Mouse (Mus musculus): ENCODE data around the gene Jpt1. TPM values are rescaled to one million over a fixed set of nuclear protein-coding genes. Genes with fewer than 3 reads are reported as not detected.
"Not testable (repeated sequence)": the region's sequence is repeated elsewhere in the genome, so short reads cannot be mapped to it uniquely, and the experiment has no call there.

Gene Jpt1
- total and polyA plus RNA-seq, 2 experiments: 14.1 to 28.4 TPM

- H3K4me1 ChIP-seq (ENCODE audit: control insufficient read depth, insufficient read depth, low read length): peaks cover 4% of the 10 kb centered on the region; the same call in 1 of the 2 replicates
- DNase-seq (ENCODE audit: extremely low read depth, low read depth, low spot score): no peak
- 91% methylated on average over 10 of the region's 10 CpGs for WGBS
- H3K27me3 ChIP-seq (ENCODE audit: control insufficient read depth, insufficient read depth, low read length): no peaks in the 10 kb centered on the region
- H3K4me3 ChIP-seq (ENCODE audit: insufficient read depth, low read depth, low read length): no peak overlapping the region
- no peak overlapping the region; the same call in 1 of the 2 replicates for H3K27ac ChIP-seq (replicated peaks; ENCODE audit: insufficient read depth, low read depth, low read length)
- peaks cover 15% of the 10 kb centered on the region for H3K36me3 ChIP-seq (ENCODE audit: control insufficient read depth, insufficient read depth, low read length)
- no peak overlapping the region for H3K9ac ChIP-seq (ENCODE audit: low read depth, low read length)
- no peak for TF ChIP-seq POLR2A (IDR thresholded peaks at IDR 0.05; ENCODE audit: extremely low read depth, insufficient read depth, low read length)
- TF ChIP-seq CTCF (IDR thresholded peaks at IDR 0.05; ENCODE audit: low read depth, low read length): no peak
- H3K79me2 ChIP-seq (ENCODE audit: control insufficient read depth, insufficient read depth, low read length): no peaks in the 10 kb centered on the region; the same call in 1 of the 2 replicates
These were observed 22.8 kb upstream of the Jpt1 start for GRCm38 (mm10) chr11:115536856-115537568.

GRCm38 (mm10) chr11:115536038-115536681 is 22.0 kb upstream of the Jpt1 start, which contains the start of gene Sumo2:
Sumo2 (minus strand) TSS chr11:115536276.
- DNase-seq (ENCODE audit: extremely low read depth, low read depth, low spot score): peak; percentile 73
- 2% methylated on average over 70 of the region's 70 CpGs for WGBS

GRCm38 (mm10) chr11:115535401-115536037 is 21.3 kb upstream of the Jpt1 start:
- TF ChIP-seq POLR2A (IDR thresholded peaks at IDR 0.05; ENCODE audit: extremely low read depth, insufficient read depth, low read length): no peak
- no peak for TF ChIP-seq CTCF (IDR thresholded peaks at IDR 0.05; ENCODE audit: low read depth, low read length)
- Histone ChIP-seq H3K9ac (ENCODE audit: low read depth, low read length) (peak overlapping the region; percentile 89), H3K4me3 (ENCODE audit: insufficient read depth, low read depth, low read length) (peak overlapping the region; percentile 91), H3K36me3 (ENCODE audit: control insufficient read depth, insufficient read depth, low read length) (peaks cover 24% of the 10 kb centered on the region), H3K27me3 (ENCODE audit: control insufficient read depth, insufficient read depth, low read length) (no peaks in the 10 kb centered on the region), H3K79me2 (ENCODE audit: control insufficient read depth, insufficient read depth, low read length) (no peaks in the 10 kb centered on the region; the same call in 1 of the 2 replicates), H3K27ac (replicated peaks; ENCODE audit: insufficient read depth, low read depth, low read length) (peak overlapping the region; percentile 86), H3K4me1 (ENCODE audit: control insufficient read depth, insufficient read depth, low read length) (peaks cover 4% of the 10 kb centered on the region; the same call in 1 of the 2 replicates)
- no peak for DNase-seq (ENCODE audit: extremely low read depth, low read depth, low spot score)
- under 1% methylated on average over 73 of the region's 84 CpGs for WGBS

More at GRCm38 (mm10) chr11:115536038-115536681, 22.0 kb upstream of the Jpt1 start, which contains the start of gene Sumo2:
- peak within 1 kb of the TSS; percentile 91 for H3K4me3 ChIP-seq (ENCODE audit: insufficient read depth, low read depth, low read length)
- H3K36me3 ChIP-seq (ENCODE audit: control insufficient read depth, insufficient read depth, low read length): peaks cover 24% of the 10 kb centered on the region
- no peaks in the 10 kb centered on the region for H3K27me3 ChIP-seq (ENCODE audit: control insufficient read depth, insufficient read depth, low read length)
- H3K4me1 ChIP-seq (ENCODE audit: control insufficient read depth, insufficient read depth, low read length): peaks cover 4% of the 10 kb centered on the region; the same call in 1 of the 2 replicates
- H3K9ac ChIP-seq (ENCODE audit: low read depth, low read length): peak within 1 kb of the TSS; percentile 89
- no peaks in the 10 kb centered on the region; the same call in 1 of the 2 replicates for H3K79me2 ChIP-seq (ENCODE audit: control insufficient read depth, insufficient read depth, low read length)
- TF ChIP-seq POLR2A (IDR thresholded peaks at IDR 0.05; ENCODE audit: extremely low read depth, insufficient read depth, low read length) (peak; percentile 63), CTCF (IDR thresholded peaks at IDR 0.05; ENCODE audit: low read depth, low read length) (no peak)
- peak within 1 kb of the TSS; percentile 86 for H3K27ac ChIP-seq (replicated peaks; ENCODE audit: insufficient read depth, low read depth, low read length)

GRCm38 (mm10) chr11:115534759-115535371 is 20.7 kb upstream of the Jpt1 start:
- H3K79me2 ChIP-seq (ENCODE audit: control insufficient read depth, insufficient read depth, low read length): no peaks in the 10 kb centered on the region; the same call in 1 of the 2 replicates
- H3K4me1 ChIP-seq (ENCODE audit: control insufficient read depth, insufficient read depth, low read length): peaks cover 4% of the 10 kb centered on the region; the same call in 1 of the 2 replicates
- DNase-seq (ENCODE audit: extremely low read depth, low read depth, low spot score): no peak
- TF ChIP-seq CTCF (IDR thresholded peaks at IDR 0.05; ENCODE audit: low read depth, low read length) (no peak), POLR2A (IDR thresholded peaks at IDR 0.05; ENCODE audit: extremely low read depth, insufficient read depth, low read length) (no peak)
- peak overlapping the region; percentile 91 for H3K4me3 ChIP-seq (ENCODE audit: insufficient read depth, low read depth, low read length)
- H3K27me3 ChIP-seq (ENCODE audit: control insufficient read depth, insufficient read depth, low read length): no peaks in the 10 kb centered on the region
- peak overlapping the region; percentile 89 for H3K9ac ChIP-seq (ENCODE audit: low read depth, low read length)
- H3K27ac ChIP-seq (replicated peaks; ENCODE audit: insufficient read depth, low read depth, low read length): no peak overlapping the region
- 6% methylated on average over 11 of the region's 11 CpGs for WGBS
- H3K36me3 ChIP-seq (ENCODE audit: control insufficient read depth, insufficient read depth, low read length): peaks cover 28% of the 10 kb centered on the region

GRCm38 (mm10) chr11:115526446-115526845 is 12.3 kb upstream of the Jpt1 start:
- not testable (repeated sequence) for DNase-seq (ENCODE audit: extremely low read depth, low read depth, low spot score); H3K4me3 ChIP-seq (ENCODE audit: insufficient read depth, low read depth, low read length); H3K79me2 ChIP-seq (ENCODE audit: control insufficient read depth, insufficient read depth, low read length); H3K9ac ChIP-seq (ENCODE audit: low read depth, low read length); H3K27me3 ChIP-seq (ENCODE audit: control insufficient read depth, insufficient read depth, low read length); H3K4me1 ChIP-seq (ENCODE audit: control insufficient read depth, insufficient read depth, low read length); H3K27ac ChIP-seq (replicated peaks; ENCODE audit: insufficient read depth, low read depth, low read length)
- WGBS: 88% methylated on average over 3 of the region's 3 CpGs
- peaks cover 50% of the 10 kb centered on the region for H3K36me3 ChIP-seq (ENCODE audit: control insufficient read depth, insufficient read depth, low read length)
